Mouse (Mus musculus) heart, adult 2 months (tissue): ENCODE measurements around the gene Spats1.

ENCODE experiments used
- CTCF ChIP-seq: fragments of 200-600 bp; IDR thresholded peaks from 2 replicates; pipeline ENCODE4 v1.8.1; 2022; ENCODE audit warnings: antibody characterized with exemption, mild to moderate bottlenecking, moderate library complexity
- EP300 ChIP-seq: fragments of 200-500 bp; IDR thresholded peaks from 2 replicates; pipeline ENCODE4 v1.6.1; 2011; ENCODE audit warnings: low read depth, low read length, control low read depth; ENCODE audit not compliant: insufficient read depth
- POLR2A ChIP-seq: fragments of 200-500 bp; IDR thresholded peaks from 2 replicates; pipeline ENCODE4 v1.6.1; 2011; ENCODE audit warnings: mild to moderate bottlenecking, low read depth, low read length, control low read depth; ENCODE audit not compliant: insufficient read depth

DNA sequence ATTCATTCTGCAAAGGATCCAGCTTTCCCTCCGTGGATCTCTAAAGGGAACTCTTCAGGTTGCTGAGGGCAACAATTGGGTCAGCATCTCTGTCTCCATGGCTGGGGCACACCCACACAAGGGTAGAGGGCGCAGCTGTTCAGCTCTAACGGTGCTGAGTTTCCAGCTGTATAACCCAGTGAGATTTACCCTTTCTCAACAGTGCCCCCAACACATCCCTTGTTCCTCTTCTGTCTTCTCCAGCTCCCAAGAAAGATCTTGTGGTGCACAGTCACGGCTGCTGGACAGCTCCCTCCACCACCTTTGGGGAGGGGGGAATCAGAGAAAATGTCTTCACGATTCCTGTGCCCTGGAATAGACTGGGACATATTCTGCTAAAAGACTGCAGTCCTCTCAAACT is 12.0 kb upstream of the Spats1 start:
- TF ChIP-seq CTCF (no peak), POLR2A (no peak), EP300 (no peak)
